Mouse (Mus musculus) kidney, adult 2 months (tissue): ENCODE data around the gene Maml2. TPM values are rescaled to one million over a fixed set of nuclear protein-coding genes. Genes with fewer than 3 reads are reported as not detected.
A peak's percentile ranks its signal among the peaks of the same experiment; 100 is the strongest.

Source experiments
- DNase-seq: peaks from one replicate; pipeline ENCODE4 v3.0.0; 2021
- H3K27ac ChIP-seq: fragments of 200-500 bp; 2 replicates; pipeline ENCODE4 v1.5.1; 2012; ENCODE audit warnings: low read depth, low read length, control low read depth, inconsistent platforms; ENCODE audit not compliant: insufficient read depth
- H3K27me3 ChIP-seq: fragments of 200-500 bp; replicated peaks from 2 replicates; pipeline ENCODE4 v1.6.1; 2012; ENCODE audit warnings: mild to moderate bottlenecking, moderate library complexity, low read length, inconsistent platforms; ENCODE audit not compliant: control insufficient read depth, insufficient read depth
- H3K36me3 ChIP-seq: fragments of 200-500 bp; 2 replicates; pipeline ENCODE4 v1.6.1; 2012; ENCODE audit warnings: mild to moderate bottlenecking, moderate library complexity, low read length, inconsistent platforms; ENCODE audit not compliant: control insufficient read depth, insufficient read depth
- H3K4me1 ChIP-seq: fragments of 200-500 bp; 2 replicates; pipeline ENCODE4 v1.6.1; 2011; ENCODE audit warnings: low read length; ENCODE audit not compliant: control insufficient read depth, insufficient read depth
- H3K4me3 ChIP-seq: fragments of 200-500 bp; 2 replicates; pipeline ENCODE4 v1.5.1; 2011; ENCODE audit warnings: mild to moderate bottlenecking, low read depth, low read length, control low read depth; ENCODE audit not compliant: insufficient read depth
- CTCF ChIP-seq: fragments of 200-500 bp; conservative IDR thresholded peaks from 2 replicates; pipeline ENCODE4 v1.5.1; 2011; ENCODE audit warnings: low read depth, mild to moderate bottlenecking, control low read depth, low read length, moderate library complexity, mixed read lengths; ENCODE audit not compliant: insufficient read depth, insufficient read length
- POLR2A ChIP-seq: fragments of 200-500 bp; IDR thresholded peaks from one replicate; pipeline ENCODE4 v1.6.1; 2011; ENCODE audit warnings: low read depth, low read length, control low read depth
- WGBS: fragments of 180-500 bp; shearing (Covaris S2); methylation state at CpG from one replicate; pipeline ENCODE4 v1.1.7; 2018; 5-methylcytosine and 5-hydroxymethylcytosine counted together
- polyA plus RNA-seq: library from polyadenylated mRNA; depleted of rRNA; stranded (reverse); fragments of >200 nt; gene quantifications from 2 replicates; pipeline ENCODE4 v1.2.3, GENCODE M21; 2012

Gene Maml2
- polyA plus RNA-seq, 1 experiment = 4.8 TPM

DNA sequence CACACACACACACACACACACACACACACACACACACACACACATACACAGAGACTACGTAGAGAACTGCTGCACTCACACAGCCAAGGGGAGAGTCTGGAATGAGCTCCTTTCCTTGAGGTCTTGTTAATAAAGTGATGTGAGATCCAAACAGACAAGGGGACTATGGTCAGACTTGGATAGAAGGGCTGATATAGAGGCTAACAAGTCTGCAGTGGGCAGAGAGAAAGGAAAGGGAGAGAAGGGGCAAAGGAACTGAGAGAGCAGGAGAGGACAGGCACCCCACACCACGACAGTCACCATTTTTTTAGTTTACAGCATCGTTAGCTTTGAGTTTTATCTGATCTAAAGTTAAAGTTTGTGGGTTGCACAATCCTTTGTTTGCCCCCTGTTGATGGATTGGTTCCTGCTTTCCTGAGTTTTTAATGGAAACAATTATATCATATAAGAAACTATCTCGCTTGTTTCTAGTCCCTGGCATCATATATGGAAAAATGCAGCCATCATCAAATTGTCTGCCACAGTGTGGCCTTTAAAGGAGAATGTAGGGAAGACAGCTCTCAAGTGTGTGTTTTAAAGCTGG, 149.0 kb downstream of the Maml2 start, which contains the start of gene Gm17571:
TSS of gene Gm17571 (minus strand) at position 51 of the 583 bp plus-strand sequence.
- TF ChIP-seq POLR2A = no peak
- no peak for TF ChIP-seq CTCF
- Histone ChIP-seq H3K4me1 (no peaks in the 10 kb centered on the region; the same call in 1 of the 2 replicates), H3K27ac (no peak within 1 kb of the TSS), H3K4me3 (no peak within 1 kb of the TSS), H3K36me3 (no peaks in the 10 kb centered on the region), H3K27me3 (no peaks in the 10 kb centered on the region)
- no peak for DNase-seq
- WGBS = 65% methylated on average over 4 of the region's 4 CpGs

DNA sequence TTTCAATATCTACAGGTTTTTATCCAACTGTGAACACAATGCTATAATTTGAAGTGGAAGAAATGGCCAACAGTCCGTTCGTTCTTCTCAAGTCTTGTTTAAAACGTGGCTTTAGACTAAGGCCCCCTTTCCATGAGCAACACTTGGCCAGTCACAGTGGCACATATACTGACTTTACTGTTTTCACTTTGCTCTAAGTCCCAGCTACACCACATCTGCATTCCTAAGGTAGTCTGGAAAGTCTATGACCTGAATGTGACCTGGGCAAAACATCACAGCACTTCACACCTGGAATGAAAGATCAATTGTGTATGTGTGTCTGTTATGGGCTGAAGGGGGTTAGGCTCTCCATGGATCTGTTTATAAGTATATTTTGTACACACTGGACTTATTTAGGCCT, 151.0 kb downstream of the Maml2 start:
- H3K4me1 ChIP-seq = no peaks in the 10 kb centered on the region; the same call in 1 of the 2 replicates
- no peak overlapping the region for H3K4me3 ChIP-seq
- no peak overlapping the region for H3K27ac ChIP-seq
- H3K36me3 ChIP-seq = no peaks in the 10 kb centered on the region
- H3K27me3 ChIP-seq = no peaks in the 10 kb centered on the region
- 91% methylated on average over 3 of the region's 3 CpGs for WGBS
- no peak for DNase-seq
- TF ChIP-seq POLR2A (no peak), CTCF (no peak)

DNA sequence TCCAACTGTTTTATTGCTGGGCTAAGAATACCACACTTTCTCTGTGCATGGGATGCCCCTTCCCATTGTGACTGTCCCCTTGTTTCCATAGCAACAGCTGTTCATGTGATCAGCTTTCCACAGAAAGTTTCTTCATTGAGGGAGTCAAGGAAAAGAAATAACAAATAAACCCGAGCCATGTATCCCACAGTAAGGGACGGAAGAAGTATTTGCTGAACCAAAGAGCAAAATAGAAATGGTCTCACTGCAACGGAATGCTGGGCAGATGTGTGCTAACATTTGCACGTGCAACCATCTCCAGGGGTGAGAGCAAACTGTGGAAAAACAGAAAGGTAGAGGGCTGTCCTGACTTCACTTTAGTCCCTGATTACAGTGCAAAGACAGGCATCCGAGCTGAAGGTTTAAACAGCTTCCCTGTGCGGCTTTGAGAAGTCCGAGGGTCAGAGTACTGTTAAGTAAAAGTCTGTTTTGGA, 156.9 kb downstream of the Maml2 start:
- Histone ChIP-seq H3K4me1 (peaks cover 4% of the 10 kb centered on the region; the same call in 1 of the 2 replicates), H3K27me3 (no peaks in the 10 kb centered on the region), H3K27ac (0 out of 2 replicates have a peak overlapping the region, but pooled peaks have one; percentile 1), H3K36me3 (no peaks in the 10 kb centered on the region), H3K4me3 (no peak overlapping the region)
- no peak for DNase-seq
- TF ChIP-seq CTCF (no peak), POLR2A (no peak)
- WGBS = 27% methylated on average over 7 of the region's 7 CpGs

DNA sequence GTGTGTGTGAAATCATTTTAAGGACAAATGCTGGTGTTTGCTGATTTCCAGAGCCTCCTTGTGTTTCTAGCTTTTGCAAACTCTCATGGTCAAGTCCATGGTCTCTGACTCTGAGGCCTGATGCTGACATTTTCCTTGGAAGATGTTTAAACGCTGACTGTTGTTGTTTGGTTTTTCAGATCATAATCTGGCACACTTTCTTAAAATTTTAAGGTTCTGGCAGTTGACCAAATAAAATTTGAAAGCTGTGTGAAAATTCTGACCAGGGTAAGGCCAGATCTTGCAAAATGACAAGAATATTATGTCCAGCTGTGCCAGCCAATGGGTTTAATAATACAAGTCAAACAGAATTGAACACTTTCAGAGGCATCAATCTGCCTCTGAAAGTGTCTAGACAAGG, 157.5 kb downstream of the Maml2 start:
- Histone ChIP-seq H3K36me3 (no peaks in the 10 kb centered on the region), H3K27me3 (no peaks in the 10 kb centered on the region), H3K27ac (no peak overlapping the region), H3K4me3 (no peak overlapping the region), H3K4me1 (peaks cover 4% of the 10 kb centered on the region; the same call in 1 of the 2 replicates)
- TF ChIP-seq CTCF (no peak), POLR2A (no peak)
- WGBS = 50% methylated on average over 1 of the region's 1 CpGs
- DNase-seq = no peak

DNA sequence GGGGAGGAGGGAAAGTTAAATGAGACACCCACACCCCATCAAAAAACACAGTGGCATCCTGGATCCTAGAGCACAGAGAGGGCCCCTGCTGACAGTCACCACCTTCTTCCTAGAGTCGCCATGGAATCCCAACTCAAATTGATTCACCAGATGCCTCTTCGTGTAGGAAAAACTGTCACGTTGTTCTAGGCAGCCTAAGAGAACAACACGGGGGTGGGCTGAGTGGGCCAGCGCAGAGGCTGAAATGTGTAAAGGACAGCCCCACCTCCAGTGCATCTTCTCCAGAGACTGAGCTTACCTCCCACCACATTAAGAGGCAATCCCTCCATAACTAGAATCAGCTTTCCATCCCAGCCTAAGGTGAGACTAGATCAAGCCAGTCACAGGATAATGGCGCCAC, 160.0 kb downstream of the Maml2 start:
- 83% methylated on average over 6 of the region's 6 CpGs for WGBS
- TF ChIP-seq CTCF = no peak
- no peak for TF ChIP-seq POLR2A

DNA sequence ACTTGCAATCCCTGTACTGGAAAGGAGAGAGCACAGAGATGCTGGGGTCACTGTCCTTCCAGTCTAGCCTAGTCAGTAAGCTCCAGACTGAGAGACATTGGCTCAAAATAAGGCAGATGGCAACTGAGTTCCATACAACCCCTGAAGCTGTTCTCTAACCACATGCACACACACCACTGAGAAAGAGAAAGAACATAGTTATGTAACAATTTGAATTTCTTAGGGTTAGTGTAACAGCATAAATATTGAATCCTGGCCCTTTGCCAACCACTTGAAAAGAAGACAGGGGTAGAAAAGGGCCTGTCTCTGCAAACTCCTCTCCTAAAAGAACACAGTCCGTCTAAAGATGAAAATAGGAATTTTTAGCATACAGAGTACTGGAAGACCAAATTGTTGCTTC, 161.6 kb downstream of the Maml2 start:
- H3K4me3 ChIP-seq = no peak overlapping the region
- 70% methylated on average over 1 of the region's 1 CpGs for WGBS
- H3K27me3 ChIP-seq = no peaks in the 10 kb centered on the region
- H3K27ac ChIP-seq = no peak overlapping the region
- peaks cover 4% of the 10 kb centered on the region; the same call in 1 of the 2 replicates for H3K4me1 ChIP-seq
- DNase-seq = no peak
- TF ChIP-seq POLR2A (no peak), CTCF (no peak)
- no peaks in the 10 kb centered on the region for H3K36me3 ChIP-seq

More for the DNA sequence above, 160.0 kb downstream of the Maml2 start:
- H3K4me1 ChIP-seq = peaks cover 4% of the 10 kb centered on the region; the same call in 1 of the 2 replicates
- H3K27ac ChIP-seq = no peak overlapping the region
- H3K36me3 ChIP-seq = no peaks in the 10 kb centered on the region
- no peaks in the 10 kb centered on the region for H3K27me3 ChIP-seq
- DNase-seq = no peak
- H3K4me3 ChIP-seq = no peak overlapping the region

DNA sequence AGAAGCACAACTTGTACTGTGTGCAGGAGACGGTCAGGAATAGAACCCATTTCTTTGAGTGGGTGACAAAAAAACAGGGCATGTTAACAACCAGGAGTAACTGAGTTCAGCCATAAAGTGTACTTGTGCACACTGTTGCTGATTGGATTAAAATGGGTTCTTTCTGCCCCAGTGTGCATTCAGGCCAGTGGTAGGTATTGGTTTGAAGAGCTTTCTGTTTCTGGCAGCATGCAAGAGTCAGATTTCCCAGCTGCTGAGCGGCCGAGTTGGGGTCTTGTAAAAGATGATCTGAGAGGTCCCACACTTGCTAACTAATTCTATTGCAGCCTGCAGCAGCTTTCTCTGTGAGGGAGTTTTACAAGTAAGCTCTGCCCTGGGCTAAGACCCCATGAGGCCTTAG, 162.3 kb downstream of the Maml2 start:
- WGBS = 96% methylated on average over 3 of the region's 3 CpGs
- no peak for DNase-seq
- Histone ChIP-seq H3K27ac (no peak overlapping the region), H3K4me3 (no peak overlapping the region), H3K36me3 (no peaks in the 10 kb centered on the region), H3K27me3 (no peaks in the 10 kb centered on the region), H3K4me1 (peaks cover 4% of the 10 kb centered on the region; the same call in 1 of the 2 replicates)
- no peak for TF ChIP-seq CTCF

DNA sequence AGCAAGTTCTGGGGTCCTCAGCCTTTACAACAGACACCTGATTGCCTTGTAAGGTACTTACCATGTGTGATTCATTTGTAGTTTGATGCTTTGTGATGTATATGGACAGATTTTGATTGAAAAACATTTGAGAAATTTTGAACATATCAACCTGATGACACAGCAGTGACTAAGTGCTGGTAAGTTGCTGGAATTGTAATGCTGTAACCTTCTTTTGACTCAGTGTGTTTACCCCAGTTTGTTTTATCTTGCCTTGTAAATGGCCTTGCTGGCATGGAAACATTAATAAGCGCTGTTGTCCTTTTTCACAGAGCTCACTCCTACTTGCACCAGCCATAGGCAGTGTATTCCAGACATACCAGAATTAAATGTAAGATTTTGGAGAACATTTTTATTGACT, 163.2 kb downstream of the Maml2 start:
- TF ChIP-seq POLR2A (no peak), CTCF (no peak)
- H3K27me3 ChIP-seq = no peaks in the 10 kb centered on the region
- H3K36me3 ChIP-seq = no peaks in the 10 kb centered on the region
- no peak for DNase-seq
- WGBS = 90% methylated on average over 1 of the region's 1 CpGs
- no peak overlapping the region for H3K27ac ChIP-seq
- H3K4me1 ChIP-seq = peaks cover 4% of the 10 kb centered on the region; the same call in 1 of the 2 replicates
- H3K4me3 ChIP-seq = no peak overlapping the region
